Mouse (Mus musculus) heart, adult 11 months (tissue): Measurements from ENCODE around the gene C4b.
A peak's percentile ranks its signal among the peaks of the same experiment; 100 is the strongest.

Experiments used
- DNase-seq: peaks from one replicate; pipeline ENCODE4 v3.0.0; 2022

Gene C4b

DNA sequence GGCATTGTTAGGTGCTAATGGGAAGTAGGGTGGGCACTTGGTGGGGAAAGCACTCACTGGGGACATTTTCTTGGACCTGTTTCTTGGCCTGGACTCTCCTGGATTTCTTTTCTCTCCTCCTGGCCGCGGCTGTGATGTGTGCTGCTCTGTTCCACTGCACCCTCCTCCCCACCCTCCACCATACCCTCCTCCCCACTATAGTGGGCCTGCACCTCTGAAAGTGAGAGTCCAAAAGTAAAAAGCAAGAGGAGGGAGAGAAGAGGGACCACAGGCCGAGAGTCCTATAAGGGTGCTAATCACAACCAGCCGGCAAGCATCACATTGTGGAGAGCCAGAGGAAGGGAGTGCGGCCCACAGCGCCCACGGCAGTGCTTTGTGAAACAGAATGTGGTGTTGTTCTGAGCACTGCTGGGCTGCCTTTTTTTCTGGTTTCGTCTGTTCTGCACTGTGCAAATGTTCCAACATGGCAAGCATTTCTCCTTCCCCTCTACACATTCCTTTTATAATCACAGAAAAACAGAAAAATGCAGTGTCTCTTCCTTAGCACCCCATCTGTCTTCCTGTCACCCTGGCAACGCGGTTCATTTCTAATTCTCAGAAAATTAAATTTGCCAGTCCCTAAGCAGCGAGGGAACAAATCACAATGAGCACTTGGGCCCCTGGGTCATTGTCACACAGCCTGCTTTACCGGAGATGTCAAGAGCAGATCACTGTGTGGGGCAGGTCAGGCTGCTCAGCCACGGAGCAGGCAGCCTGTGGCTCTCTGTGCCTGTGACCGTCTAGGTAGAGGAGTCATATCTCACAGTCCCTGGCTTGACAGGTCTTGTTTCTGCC lies 43.9 kb downstream of the C4b start:
- no peak for DNase-seq

GRCm38 (mm10) chr17:34692906-34693305 lies 50.8 kb downstream of the C4b start:
- peak; percentile 99 for DNase-seq

DNA sequence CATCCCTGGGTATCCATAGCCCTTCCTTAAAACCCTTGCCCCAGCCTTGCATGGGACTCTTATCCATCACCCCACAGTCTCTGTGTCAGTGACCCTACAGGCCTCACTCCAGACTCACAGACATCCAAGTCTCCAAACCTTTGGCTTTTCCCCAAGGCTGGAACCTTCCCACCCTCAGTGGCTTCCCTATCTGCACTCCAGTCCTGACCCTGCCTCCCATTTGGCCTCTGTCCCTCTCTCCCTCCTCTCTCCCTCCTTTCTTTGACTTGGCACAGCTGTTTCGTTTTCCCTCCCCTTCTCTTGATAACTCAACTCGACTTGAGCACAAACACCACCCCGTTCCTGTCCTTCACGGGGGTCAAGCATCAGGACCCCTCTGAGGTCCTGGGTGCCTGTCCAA lies 53.2 kb downstream of the C4b start:
- DNase-seq = peak; percentile 99

- peak; percentile 92 for DNase-seq
These were observed 54.8 kb downstream of the C4b start for GRCm38 (mm10) chr17:34688889-34689288.

GRCm38 (mm10) chr17:34685120-34686110 lies 58.3 kb downstream of the C4b start:
- DNase-seq = peak; percentile 98

GRCm38 (mm10) chr17:34684253-34684893 lies 59.3 kb downstream of the C4b start:
- DNase-seq = peak; percentile 98

- peak; percentile 92 for DNase-seq
These were observed 59.9 kb downstream of the C4b start for GRCm38 (mm10) chr17:34683686-34684220.

DNA sequence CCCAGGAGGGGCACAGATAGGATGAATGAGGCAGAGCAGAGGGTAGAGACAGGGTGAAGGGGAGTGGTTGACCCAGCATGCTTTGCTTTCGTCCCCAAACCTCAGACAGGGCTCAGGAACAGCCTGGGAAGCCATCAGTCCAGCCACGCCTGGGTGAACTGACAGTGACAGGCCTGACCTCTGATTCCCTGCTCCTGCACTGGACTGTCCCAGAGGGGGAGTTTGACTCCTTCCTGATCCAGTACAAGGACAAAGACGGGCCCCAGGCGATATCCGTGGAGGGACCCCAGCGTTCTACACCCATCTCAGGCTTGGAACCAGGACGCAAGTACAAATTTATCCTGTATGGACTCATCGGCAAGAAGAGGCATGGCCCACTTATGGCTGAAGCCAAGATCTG lies 60.5 kb downstream of the C4b start:
- peak; percentile 96 for DNase-seq

DNA sequence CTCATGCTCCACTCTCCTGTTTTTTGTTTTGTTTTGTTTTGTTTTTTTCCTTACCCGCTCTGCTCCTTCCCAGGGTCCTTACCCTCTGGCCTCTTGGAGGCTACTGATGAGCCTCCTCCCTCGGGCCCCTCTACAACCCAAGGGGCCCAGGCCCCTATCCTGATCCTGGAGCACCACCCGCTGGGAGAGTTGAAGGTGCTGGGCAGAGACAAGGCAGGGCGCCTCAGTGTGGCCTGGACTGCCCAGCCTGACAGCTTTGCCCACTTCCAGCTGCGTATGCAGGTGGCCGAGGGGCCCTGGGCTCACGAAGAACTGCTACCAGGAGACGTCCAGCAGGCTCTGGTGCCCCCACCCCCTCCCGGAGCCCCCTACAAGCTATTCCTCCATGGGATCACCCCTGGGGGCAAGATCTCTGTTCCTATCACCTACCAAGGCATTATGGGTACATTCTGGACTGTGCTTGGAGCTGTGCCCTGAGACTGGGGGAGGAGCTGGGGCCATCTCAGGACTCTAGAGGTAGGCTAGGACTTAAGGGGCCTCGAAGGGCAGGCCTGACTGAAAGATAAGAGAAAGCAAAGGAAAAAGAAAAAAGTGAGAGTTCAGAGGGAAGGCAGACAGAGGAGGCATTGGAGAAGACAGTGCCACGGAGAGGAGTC lies 61.7 kb downstream of the C4b start:
- DNase-seq = peak; percentile 96

DNA sequence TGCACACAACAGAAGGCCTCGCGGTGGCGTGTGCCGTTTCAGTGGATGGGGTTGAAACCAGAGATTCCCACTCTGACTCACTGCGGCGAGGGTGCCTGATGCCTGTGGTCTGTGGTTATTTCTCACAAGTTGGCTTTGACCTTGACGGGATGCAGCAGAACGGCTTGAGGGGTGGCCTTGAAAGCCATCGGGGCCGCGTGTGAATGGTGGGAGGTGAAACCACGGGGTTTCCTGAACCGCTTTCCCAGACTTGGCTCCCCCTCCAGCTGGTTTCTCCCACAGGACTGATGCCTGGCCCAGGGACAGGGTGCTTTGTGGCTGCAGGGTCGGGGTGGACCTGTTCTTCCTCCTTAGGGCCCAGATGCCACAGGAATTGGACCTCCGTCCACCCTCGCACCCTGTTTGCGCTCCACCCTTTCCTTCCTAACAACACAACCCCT lies 62.5 kb downstream of the C4b start:
- peak; percentile 99 for DNase-seq

- peak; percentile 91 for DNase-seq
These were observed 63.1 kb downstream of the C4b start for GRCm38 (mm10) chr17:34680621-34681020.

DNA sequence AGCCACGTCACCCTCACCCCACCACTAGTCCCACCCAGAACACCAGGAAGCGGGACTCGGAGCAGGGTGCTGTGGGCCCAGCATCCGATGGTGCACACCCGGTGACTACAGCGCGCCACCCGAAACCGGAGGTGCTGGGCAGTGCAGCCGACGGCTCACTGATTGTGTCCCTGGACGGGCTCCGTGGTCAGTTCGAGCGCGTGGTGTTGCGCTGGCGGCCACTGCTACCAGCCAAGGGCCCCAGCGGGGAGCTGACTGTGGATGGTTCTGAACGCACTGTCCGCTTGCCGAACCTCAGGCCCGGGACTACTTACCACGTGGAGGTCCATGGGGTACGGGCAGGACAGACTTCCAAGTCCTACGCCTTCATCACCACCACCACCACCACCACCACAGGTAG lies 63.5 kb downstream of the C4b start:
- peak; percentile 94 for DNase-seq
